Mouse (Mus musculus) CH12F3 (cell line): ENCODE results near the gene Rarg.

Experiments used
- in situ Hi-C: fragments of 300-500 bp; cut with MboI; formaldehyde crosslinking; loops from 2 replicates; pipeline ENCODE4 v1.14.3; 2020; ENCODE audit warnings: low sequenced_read_pairs

Rarg gene

GRCm38 (mm10) chr15:102208092-102208561 is 49.2 kb downstream of the Rarg start:
- in situ Hi-C loops: no loop called here

DNA sequence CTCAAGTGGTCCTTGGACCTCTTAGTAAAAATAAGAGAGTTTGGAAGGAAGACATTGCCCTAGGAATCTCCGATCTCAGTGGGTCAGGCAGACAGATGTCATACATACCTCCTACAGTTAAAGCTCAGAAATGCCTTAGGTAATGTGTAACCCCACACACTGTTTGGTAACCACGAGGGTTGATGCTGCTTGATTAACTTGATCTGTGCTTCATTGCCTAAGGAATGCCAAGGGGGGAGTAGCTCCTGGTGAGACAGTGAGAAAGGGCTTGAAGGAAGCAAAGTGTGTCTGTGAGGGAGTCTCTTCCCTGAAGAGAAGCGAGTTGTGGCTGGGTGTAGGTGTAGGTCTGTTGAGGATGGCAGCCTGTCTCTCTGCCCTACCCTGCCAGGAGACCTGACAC is 50.0 kb downstream of the Rarg start:
- in situ Hi-C loops: no loop called here

- in situ Hi-C loops: no loop called here
Measured at GRCm38 (mm10) chr15:102205779-102206178, 51.5 kb downstream of the Rarg start.

DNA sequence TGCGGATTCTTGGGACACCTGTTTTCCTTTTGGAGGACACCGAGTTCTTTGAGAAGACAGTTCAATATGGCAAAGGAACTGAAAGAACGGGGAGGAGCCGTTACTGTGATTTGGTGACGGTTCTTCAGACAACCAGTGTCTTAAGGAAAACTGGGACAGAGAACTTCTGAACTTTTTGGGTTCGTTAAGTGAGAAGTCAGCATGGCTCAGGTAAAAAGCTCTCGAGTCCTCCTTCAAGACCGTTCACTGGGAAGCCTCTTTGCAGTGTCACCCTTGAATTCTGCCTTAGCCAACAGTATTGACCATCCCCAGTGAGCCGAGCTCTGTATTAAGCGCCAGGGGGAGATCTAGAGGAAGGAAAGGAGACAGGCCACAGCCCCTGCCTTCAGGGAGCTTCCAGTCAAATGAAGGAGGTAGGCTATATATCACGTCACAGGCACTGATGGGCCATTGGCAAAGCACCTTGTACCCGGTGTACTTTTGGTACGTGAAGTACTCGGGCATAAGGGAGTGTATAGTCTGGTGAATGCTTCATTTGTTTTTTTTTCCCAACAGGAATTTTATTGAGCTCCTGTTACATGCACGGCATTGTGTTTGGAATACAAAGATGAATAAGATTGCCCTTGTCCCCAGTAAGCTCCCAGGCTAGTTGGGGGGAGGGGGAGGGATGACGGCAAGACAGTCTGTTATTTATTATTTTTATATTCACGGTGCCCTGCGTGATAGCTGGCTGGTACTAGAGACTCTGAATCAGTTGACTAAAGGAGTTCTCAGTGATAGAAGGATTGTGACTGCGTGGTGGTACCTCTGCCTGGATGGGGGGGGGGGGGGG is 52.4 kb downstream of the Rarg start, which contains the start of gene Csad:
Gene Csad (minus strand): TSS at position 51 of the 832 bp plus-strand sequence.
- in situ Hi-C loops: no loop called here

DNA sequence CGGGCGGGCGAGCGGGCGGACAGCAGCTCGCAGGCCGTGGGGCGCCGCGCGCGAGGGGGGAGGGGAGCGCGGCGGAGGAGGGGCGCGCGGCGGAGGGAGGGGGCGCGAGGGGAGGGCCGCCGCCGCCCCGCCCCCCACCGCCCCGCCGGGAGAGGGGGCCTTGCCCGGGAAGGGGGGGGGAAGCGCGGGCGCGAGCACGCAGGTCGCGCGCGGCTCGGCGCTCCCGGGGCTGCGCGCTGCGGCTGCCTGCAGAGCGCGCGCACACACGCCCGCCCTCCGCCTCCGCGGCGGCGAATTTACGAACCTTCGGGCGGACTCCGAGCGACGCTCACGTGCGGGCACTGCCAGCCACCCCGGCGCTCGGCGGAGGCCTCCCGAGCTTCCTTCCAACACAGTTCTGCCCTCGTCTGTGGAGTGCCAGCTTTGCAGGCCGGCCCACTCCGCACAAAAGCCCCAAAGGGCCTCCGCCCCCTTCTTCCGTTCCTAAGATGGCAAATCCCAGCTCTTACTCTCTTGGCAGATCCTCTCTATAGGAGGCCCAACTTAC is 53.4 kb downstream of the Rarg start:
- in situ Hi-C loops: no loop called here

GRCm38 (mm10) chr15:102202971-102203834 is 54.1 kb downstream of the Rarg start, which contains the start of gene Zfp740:
Gene Zfp740 (plus strand): TSS chr15:102203249.
- in situ Hi-C loops: no loop called here

GRCm38 (mm10) chr15:102198841-102199240 is 58.5 kb downstream of the Rarg start:
- in situ Hi-C loops: no loop called here

- in situ Hi-C loops: no loop called here
Measured at GRCm38 (mm10) chr15:102195373-102195772, 61.9 kb downstream of the Rarg start.

DNA sequence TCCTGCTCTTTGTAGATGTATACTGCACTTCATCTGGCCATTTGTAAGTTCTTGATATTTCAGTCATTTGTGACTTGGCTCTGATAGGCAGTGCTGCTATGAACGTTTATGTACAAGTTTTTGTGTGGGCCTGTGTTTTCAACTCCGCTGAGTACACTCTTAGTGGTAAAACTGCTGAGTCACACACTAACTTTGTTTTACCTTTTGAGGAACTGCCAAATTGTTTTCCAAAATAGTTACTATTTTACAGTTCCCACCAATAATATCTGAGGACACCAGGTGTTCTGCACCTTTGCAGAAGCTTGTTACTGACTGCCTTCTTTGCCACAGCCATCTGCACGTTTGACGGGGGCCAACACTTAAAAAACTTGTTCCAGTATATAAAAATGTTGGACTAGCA is 62.9 kb downstream of the Rarg start:
- in situ Hi-C loops: no loop called here

GRCm38 (mm10) chr15:102193652-102194051 is 63.7 kb downstream of the Rarg start:
- in situ Hi-C loops: no loop called here

DNA sequence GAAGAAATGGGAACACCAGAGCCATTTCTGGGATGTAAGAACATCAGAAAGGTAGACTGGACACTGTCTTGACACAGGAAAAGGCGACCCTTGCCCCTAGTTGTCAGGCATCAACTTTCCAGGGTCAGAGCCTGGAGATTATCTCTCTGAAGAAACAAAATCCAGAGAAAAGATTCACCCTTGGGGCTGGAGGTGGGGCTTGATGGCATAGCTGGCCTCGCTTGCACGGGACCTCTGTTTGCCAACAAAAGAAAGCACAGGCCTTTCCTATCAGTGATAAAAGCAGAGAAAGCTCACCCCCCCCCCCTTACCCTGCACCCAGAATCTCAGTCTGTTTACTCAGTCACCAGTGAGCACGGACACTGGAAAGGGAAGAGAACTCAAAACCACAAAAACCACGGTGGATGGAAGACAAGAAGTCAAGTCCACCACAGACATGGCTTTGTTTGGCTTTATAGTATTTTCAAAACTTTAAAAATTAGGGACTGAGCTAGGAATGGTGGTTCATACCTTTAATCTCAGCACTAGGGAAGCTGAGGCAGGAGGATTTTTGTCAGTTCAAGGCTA is 64.4 kb downstream of the Rarg start:
- in situ Hi-C loops: no loop called here

DNA sequence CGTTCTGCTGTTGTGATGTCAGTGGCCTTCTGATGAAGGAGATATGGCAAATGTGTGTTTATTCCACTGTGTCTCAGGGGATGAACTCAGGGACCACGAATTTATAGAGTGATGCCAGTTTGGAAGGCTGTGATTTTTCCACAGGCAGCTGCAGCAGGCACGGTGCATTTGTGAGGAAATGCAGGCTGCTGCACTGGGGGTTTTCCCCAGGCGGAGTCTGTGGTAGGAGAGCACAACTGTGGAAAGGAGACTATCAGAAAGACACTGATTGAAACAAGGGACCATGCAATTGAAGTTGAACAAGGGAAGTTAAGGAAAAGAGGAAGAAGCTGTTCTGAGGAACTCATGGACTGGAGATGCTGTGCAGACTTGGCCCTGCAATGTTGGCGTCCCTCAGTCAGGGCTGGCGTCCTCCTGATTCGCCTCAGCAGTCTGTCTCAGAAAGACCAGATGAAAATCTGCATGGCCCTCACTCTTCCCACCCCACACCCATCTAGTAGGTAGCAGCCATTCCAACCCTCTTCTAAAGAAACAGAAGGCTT is 65.0 kb downstream of the Rarg start:
- in situ Hi-C loops: no loop called here

- in situ Hi-C loops: no loop called here
Measured at GRCm38 (mm10) chr15:102191699-102192098, 65.6 kb downstream of the Rarg start.

DNA sequence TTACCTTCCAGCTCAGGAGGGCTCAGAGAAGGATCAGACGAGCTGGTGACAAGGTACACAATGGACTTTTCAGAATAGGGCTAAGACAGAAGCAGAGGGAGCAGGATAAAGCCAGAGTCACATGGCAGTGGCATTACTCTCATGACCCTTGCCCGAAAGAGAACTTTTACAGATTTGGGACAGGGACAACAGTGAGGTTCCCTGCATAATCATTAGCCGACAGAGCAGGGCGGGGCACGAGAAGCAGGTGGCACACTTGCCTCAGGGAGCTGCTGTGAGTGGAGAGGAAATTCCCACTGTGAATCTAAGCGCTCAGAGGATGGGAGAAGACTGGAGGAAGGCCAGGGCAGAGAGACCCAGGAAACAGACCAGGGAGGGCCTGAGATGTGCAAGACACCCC is 68.4 kb downstream of the Rarg start:
- in situ Hi-C loops: no loop called here

- in situ Hi-C loops: no loop called here
Measured at GRCm38 (mm10) chr15:102188096-102188495, 69.2 kb downstream of the Rarg start.

DNA sequence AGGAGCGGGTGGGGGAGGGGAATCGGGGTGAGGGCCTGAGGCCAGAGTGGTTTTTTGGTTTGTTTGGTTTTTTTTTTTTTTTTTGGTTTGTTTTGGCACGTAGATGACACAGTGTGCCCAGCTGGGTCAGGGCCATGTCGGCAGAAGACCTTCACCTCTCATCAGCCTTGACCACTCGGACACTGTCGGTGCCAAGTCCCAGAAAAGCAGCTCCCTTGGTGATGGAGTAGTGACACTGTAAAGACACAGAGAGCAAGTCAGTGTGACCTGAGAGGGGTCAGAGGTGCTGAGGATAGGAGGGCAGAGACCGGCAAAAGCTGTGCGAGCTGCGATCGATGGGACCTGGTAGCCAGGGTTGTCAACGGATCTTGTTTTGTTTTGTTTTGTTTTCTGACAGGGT is 71.1 kb downstream of the Rarg start:
- in situ Hi-C loops: no loop called here
